Mouse (Mus musculus): ENCODE data around the gene Eya2.

GRCm38 (mm10) chr2:165611551-165612253 is 16.9 kb downstream of the Eya2 start:
- TF ChIP-seq CTCF (IDR thresholded peaks at IDR 0.05; ENCODE audit: extremely low read depth, insufficient read depth, low read length) (no peak), POLR2A (IDR thresholded peaks at IDR 0.05; ENCODE audit: extremely low read depth, insufficient read depth, low read length) (no peak)

Measured in cortical plate, adult 2 months (tissue).